Mouse (Mus musculus) thymus, postnatal 4 days (tissue): ENCODE data around the gene Olfr374.
"Not testable (repeated sequence)": the region's sequence is repeated elsewhere in the genome, so short reads cannot be mapped to it uniquely, and the experiment has no call there.

Source experiments
- DNase-seq: peaks from one replicate; pipeline ENCODE4 v3.0.0; 2021

Olfr374 gene

GRCm38 (mm10) chr8:72106740-72107139 is at the start of gene Olfr374:
Olfr374 (plus strand) TSS chr8:72107040.
- DNase-seq: no peak

DNA sequence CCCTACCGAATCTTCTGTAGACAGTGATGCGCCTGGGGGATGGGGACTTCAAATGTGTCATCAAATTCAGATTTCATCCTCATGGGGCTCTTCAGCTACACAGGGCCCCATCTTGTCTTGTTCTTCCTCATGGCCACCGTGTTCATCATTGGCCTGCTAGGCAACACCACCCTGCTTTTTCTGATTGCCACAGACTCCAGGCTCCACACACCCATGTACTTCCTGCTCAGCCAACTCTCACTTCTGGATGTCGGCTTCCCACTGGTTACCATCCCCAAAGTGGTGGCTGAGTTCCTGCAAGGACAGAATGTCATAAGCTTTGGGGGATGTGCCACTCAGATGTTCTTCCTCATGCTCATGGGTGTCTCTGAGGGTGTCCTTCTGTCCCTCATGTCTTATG is 49.2 kb upstream of the Olfr374 start:
- DNase-seq: not testable (repeated sequence)

DNA sequence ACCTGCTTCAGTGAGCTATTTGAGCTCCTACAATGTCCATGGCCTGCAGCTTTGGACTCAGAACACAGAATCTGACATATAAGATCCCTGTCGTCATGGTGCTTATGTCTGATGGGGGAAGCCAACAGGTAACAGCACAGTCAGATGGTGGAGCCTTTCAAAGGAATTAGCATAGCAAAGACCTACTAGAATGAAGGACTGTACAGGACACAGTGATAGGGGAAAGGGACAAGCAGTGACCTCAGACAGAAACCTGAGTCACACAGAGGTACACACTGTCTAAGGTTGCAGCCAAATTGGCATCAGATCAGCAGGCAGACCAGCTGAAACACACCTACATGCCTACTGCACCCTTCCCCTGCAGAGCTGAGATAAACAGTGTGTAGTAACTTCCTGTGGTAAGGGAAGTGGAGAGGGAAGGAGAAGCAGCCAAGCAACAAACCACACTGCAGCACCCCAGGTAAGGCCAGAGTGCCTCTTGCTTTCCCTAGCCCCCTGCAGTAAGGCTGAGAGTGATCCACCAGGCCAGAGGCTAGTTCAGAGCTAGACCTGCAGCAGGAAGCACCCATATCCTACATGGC is 39.9 kb upstream of the Olfr374 start:
- not testable (repeated sequence) for DNase-seq

DNA sequence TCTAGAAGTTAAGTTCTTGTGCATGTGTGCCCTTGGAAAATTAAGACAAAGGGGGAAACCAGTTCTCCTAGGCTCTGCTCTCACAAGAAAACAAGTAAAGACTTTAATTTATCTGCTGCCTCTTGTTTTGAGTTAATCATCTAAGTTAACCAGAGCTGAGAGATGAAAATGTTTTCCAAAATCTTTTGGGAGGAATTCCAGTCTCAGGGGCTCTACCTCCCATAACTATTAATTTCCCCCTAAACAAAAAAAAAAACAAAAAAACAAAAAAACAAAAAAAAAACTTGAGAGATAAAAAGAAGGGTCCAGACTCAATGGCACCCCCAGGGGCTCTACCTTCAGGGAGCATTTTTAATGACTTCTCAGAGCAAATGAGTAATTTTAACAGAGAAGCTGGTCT is 24.0 kb upstream of the Olfr374 start, which contains the start of gene Olfr373:
Gene Olfr373, plus strand, starts transcription at position 301 of the 400 bp plus-strand sequence.
- not testable (repeated sequence) for DNase-seq

- DNase-seq: no peak
Observed at GRCm38 (mm10) chr8:72084744-72085143, 22.1 kb upstream of the Olfr374 start.

DNA sequence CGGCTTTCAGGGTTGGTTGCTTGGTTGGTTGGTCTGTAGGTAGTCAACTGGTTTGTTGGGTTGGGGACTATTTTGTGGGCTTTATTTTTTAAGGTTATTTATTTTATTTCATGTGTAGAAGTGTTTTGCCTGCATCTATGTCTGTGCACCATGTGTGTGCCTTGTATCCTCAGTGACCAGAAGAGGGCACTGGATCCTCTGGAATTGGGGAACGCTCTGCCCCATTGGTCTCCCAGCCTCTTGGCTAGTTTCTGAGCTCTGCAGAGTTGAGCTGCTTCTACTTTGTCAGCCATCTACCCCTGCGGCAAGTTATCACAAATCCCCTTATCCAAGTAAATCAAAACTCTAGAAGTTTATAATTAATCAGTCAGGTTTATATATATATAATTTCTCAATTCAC is 19.2 kb upstream of the Olfr374 start:
- not testable (repeated sequence) for DNase-seq

GRCm38 (mm10) chr8:72096721-72097120 is 10.1 kb upstream of the Olfr374 start:
- DNase-seq: not testable (repeated sequence)

GRCm38 (mm10) chr8:72099377-72100103 is 7.3 kb upstream of the Olfr374 start:
- DNase-seq: peak; percentile 53

- DNase-seq: peak; percentile 15
Observed at GRCm38 (mm10) chr8:72105165-72105564, 1.7 kb upstream of the Olfr374 start.

DNA sequence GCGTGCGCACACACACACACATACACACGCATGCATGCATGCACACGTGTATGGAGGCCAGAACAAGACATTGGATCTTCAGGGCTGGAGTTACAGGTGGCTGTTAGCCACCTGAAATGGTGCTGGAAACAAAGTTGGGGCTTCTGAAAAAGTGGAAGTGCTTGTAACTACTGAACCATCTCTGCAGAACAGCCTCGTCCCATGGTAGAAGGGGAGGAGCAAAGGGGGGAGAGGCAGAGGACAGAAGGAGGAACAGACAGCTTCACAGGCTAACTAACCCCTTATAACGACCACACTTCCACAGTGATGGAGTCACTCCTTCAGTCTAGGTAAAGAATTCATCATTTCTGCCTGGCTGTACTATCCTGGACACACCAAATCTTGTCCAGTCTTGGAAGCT is 4.0 kb downstream of the Olfr374 start:
- no peak for DNase-seq

DNA sequence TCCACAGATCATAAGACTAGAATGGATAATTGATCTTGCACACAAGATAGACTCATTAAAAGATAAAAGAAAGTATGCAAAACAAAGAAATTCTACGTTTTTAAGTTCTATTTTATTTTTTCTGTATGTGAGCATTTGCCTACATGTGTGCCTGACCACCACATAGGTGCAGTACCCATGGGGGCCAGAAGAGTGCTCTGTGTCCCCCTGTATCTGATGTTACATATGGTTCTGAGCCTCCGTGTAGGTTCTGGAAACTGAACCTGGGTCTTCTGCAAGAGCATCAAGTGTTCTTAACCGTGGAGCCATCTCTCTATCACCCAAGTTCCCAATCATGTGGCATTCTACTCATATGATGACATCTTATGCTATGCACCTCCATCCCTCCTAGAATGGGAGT is 5.6 kb downstream of the Olfr374 start:
- DNase-seq: peak; percentile 50

DNA sequence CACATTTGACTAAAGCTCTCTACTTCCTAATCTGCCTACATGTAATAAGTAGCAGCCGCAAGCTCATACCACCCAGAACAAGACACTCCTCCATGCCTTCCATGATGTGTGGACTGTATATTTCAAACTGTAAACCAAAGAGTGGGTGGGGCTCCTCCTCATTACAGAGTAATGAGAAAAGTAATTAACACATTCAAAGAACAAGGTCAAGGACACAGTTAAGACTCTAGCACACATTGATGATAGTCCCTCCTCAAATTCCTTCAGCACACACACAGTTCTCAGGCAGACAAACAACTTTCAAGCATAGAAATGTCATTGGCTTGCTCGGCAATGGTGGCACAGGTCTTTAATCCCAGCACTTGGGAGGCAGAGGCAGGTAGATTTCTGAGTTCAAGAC is 8.4 kb downstream of the Olfr374 start:
- no peak for DNase-seq

GRCm38 (mm10) chr8:72118616-72119015 is 11.8 kb downstream of the Olfr374 start:
- no peak for DNase-seq

DNA sequence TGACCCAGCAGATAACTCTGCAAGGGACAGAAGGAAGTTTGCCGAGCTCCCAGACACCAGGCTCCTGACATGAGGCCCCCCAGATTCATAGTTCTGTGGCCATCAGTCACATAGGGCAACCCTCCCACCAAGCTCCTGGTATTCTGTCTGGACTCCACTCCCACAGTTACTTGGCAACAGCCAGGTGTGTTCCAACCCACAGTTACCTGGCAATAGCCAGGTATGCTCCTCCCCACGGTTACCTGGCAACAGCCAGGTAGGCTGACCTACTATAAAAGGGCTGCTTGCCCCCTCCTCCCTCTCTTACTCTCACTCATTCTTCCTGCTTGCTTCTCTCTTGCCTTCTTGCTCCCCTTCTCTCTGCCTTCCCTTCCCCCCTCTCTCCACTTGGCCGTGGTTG is 14.6 kb downstream of the Olfr374 start:
- DNase-seq: not testable (repeated sequence)

DNA sequence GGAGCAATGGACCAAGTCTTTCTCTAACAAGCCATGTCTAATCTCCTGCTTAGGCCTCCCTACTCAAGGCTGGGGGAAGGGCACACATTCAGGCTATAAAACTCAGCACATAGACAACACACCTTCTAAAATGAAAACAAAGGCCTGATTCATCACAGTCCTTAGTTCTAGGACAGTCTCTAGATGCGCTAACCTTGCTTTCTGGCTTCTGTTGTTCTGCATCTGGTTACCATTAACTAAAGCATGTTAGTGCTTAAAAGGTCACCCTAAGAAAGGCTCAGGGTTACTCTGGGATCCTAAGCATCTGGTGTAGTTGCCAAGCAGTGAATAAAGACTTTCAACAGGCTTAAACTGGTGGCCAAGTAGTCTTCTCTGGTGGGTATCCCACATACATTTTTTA is 15.2 kb downstream of the Olfr374 start:
- DNase-seq: no peak

DNA sequence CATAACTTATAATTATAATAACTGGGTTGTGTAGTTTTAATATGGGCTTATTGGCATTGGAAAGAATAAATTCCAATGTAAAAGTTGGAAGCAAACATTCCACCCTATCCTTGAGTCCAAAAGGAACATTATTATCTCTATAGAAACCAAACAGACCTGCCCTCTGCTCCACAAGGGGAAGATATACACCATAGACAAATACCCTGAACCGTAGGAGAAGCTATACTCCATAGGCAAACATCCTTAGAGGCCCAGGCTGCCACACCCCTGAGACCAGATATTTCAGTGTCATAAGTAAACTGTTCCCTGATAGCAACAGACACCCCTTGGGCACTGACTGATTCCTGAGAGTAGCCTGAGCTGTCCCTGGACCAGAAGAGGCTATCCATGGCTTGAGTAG is 21.0 kb downstream of the Olfr374 start:
- no peak for DNase-seq

GRCm38 (mm10) chr8:72131251-72131650 is 24.4 kb downstream of the Olfr374 start:
- DNase-seq: no peak

DNA sequence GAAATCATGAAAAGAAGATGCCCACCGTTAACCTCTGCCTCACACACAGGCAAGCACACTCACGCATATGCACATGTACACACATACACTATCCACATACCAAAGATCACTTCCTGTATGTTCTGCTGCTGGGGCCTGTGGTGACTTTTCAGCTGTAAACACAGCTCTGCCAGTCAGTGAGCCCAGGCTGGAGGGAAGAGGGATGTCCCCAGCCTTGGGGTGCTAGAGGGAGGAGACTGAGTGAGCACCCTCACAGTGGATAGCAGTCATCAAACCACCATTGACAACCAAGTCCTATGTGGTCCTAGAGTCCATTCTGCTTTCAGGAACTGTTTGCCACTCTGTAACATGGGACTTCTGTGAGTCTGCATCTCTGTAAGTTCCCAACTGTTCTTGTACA is 25.1 kb downstream of the Olfr374 start:
- DNase-seq: peak; percentile 28

DNA sequence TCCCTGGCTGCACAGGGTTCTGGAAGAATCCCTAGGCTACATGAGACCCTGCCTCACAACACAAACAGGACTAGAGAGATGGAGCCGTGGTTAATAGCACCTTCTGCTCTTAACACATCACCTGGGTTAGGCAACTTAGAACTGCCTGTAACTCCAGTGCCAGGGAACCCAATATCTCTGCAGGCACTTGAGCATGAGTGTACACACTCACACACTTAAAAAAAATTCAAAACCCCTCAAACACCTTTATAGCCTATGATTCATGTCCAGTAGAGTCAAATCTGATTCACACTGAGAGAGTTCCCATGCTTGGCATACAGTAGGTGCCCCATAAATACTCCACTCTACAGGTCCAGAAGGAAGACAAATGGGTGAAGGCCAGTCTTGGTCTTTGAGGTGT is 25.6 kb downstream of the Olfr374 start:
- no peak for DNase-seq

- no peak for DNase-seq
Observed at GRCm38 (mm10) chr8:72132891-72133290, 26.1 kb downstream of the Olfr374 start.

DNA sequence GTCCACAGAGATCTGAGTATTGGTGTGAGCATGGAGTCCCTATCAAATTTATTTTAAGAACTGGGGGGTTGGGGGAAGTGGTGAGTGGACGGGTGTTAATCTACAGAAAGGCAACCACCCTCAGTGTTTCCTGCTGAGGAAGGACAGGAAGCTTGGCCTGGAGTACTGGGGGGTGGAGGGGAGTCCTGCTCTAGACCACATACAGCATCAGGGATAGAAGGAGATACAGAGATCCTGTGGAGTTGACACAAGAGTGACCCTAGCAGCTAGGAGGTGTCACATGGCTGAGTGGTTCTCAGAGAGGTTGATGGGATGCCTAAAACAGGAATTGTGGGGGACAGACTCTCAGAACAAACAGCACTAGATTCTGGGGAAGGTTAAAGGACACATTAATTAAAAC is 26.7 kb downstream of the Olfr374 start:
- DNase-seq: no peak

- peak; percentile 68 for DNase-seq
Observed at GRCm38 (mm10) chr8:72134756-72135445, 28.1 kb downstream of the Olfr374 start, which contains the start of gene Tpm4. Tpm4 (plus strand) TSS chr8:72134975.

- DNase-seq: peak; percentile 71
Observed at GRCm38 (mm10) chr8:72135446-72136301, 28.8 kb downstream of the Olfr374 start.
